ENCODE assay signal across 23 mouse cellular contexts in the genomic region with DNA sequence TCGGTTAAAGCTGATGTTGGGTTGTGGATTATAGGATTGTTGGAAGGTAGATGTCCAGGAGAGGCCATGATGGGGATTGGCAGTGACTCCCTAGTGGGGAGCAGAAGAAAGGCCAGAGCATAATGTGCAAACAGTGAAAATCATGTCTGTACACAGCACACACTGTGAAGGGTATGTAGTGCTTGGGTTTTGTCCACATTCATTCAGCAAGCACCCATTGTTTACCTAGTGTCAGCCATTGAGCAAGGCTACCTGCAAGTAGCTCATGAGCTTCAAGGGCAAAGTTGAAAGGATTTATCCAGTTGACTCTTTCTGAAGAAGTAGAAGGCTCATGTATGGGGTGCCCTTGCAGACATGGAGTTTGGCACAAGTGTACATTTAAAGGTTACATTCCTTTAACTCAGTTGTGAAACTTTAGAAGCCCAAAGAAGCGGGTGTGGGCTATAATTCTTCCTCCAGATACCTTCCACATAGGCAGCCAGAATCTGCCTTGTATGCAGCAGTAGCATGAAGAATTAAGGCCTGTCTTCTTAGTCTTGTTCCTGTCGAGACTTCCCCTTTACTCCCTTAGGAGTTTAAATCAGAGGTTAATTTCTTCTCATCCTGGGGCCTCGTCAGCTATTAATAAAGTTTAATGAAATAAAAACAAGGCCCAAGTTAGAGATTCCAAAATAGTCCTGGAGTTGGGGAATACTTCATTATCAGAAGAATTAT. TPM values are rescaled to one million over a fixed set of nuclear protein-coding genes. Genes with fewer than 3 reads are reported as not detected.
DNase-seq lines count a peak whose midpoint lies in the region; ATAC-seq and TF ChIP-seq lines count a peak whose summit lies in the region.
"Had no signal": no experiment of that assay in that cellular context is flagged by ENCODE, and none has a peak within 500 bp of the region (broad histone marks: within the 10 kb centered on the region; RNA-seq: fewer than 3 reads in every experiment).

No protein-coding gene starts in this region.

- H3K9me3 ChIP-seq in kidney, embryonic 15.5 days (replicated peaks): no peaks in the 10 kb centered on the region
- H3K9me3 ChIP-seq in lung, postnatal 0 days (ENCODE audit: low read length): no peaks in the 10 kb centered on the region
- H3K9me3 ChIP-seq in stomach, postnatal 0 days (ENCODE audit: control insufficient read depth, low read length): no peaks in the 10 kb centered on the region
- H3K9me3 ChIP-seq: embryonic facial prominence, embryonic 12.5 days; forebrain, embryonic 13.5 days; limb, embryonic 15.5 days; midbrain, embryonic 10.5 days had no signal

- TF ChIP-seq CTCF in lung, postnatal 0 days (IDR thresholded peaks at IDR 0.05): no peak
- no peak for TF ChIP-seq CTCF in stomach, postnatal 0 days (IDR thresholded peaks at IDR 0.05; ENCODE audit: low read depth)

- H3K4me3 ChIP-seq in kidney, embryonic 15.5 days (replicated peaks): no peak overlapping the region
- H3K4me3 ChIP-seq in lung, postnatal 0 days (ENCODE audit: low read depth, low read length): no peak overlapping the region
- no peak overlapping the region for H3K4me3 ChIP-seq in stomach, postnatal 0 days (ENCODE audit: low read depth, low read length)
- H3K4me3 ChIP-seq: embryonic facial prominence, embryonic 12.5 days; erythroblast, embryonic 14.5 days; forebrain, embryonic 13.5 days; limb, embryonic 15.5 days; midbrain, embryonic 10.5 days had no signal

- DNase-seq in heart, adult 11 months: peak; percentile 83
- DNase-seq in heart, postnatal 25 days (ENCODE audit: low spot score): no peak
- no peak for DNase-seq in kidney, postnatal 4 days
- DNase-seq in lung, postnatal 0 days (ENCODE audit: low spot score): peak; percentile 74
- no peak for DNase-seq in lung, postnatal 4 days
- no peak for DNase-seq in stomach, postnatal 0 days (ENCODE audit: low spot score)
- DNase-seq: adrenal gland, postnatal 10 days; right cerebral cortex, postnatal 4 days; thymus, postnatal 14 days had no signal

- peak; percentile 13; the same call in 1 of the 2 replicates for TF ChIP-seq EP300 in lung, postnatal 0 days (IDR thresholded peaks at IDR 0.05)
- no peak for TF ChIP-seq EP300 in stomach, postnatal 0 days (optimal IDR thresholded peaks at IDR 0.05)

- 0 out of 2 replicates have a peak overlapping the region, but pooled peaks have one; percentile 27 for H3K27ac ChIP-seq in kidney, embryonic 15.5 days
- 0 out of 2 replicates have a peak overlapping the region, but pooled peaks have one; percentile 15 for H3K27ac ChIP-seq in lung, postnatal 0 days (ENCODE audit: low read length)
- H3K27ac ChIP-seq in stomach, postnatal 0 days (replicated peaks): no peak overlapping the region
- H3K27ac ChIP-seq: embryonic facial prominence, embryonic 12.5 days; forebrain, embryonic 13.5 days; limb, embryonic 15.5 days; macrophage; midbrain, embryonic 10.5 days had no signal

- H3K27me3 ChIP-seq in kidney, embryonic 15.5 days: no peaks in the 10 kb centered on the region
- H3K27me3 ChIP-seq in lung, postnatal 0 days (replicated peaks; ENCODE audit: insufficient read depth, low read length): no peaks in the 10 kb centered on the region
- H3K27me3 ChIP-seq in stomach, postnatal 0 days (ENCODE audit: control insufficient read depth, insufficient read depth, low read length): no peaks in the 10 kb centered on the region
- H3K27me3 ChIP-seq: embryonic facial prominence, embryonic 12.5 days; forebrain, embryonic 13.5 days; limb, embryonic 15.5 days had no signal

- no peak for ATAC-seq in kidney, embryonic 15.5 days (replicated peaks; ENCODE audit: low FRiP score)
- ATAC-seq in lung, postnatal 0 days: peak; percentile 82
- ATAC-seq in stomach, postnatal 0 days (ENCODE audit: low FRiP score, low TSS enrichment): peak; percentile 64; the same call in 1 of the 2 replicates
- ATAC-seq: activated CD4-positive, CD25-positive, alpha-beta regulatory T cell, adult 4 months; CD4-positive, CD25-positive, alpha-beta regulatory T cell, adult 4 months; forebrain, embryonic 13.5 days; hindbrain, embryonic 16.5 days; intestine, postnatal 0 days had no signal

- H3K4me2 ChIP-seq in kidney, embryonic 15.5 days: no peak overlapping the region
- H3K4me2 ChIP-seq in lung, postnatal 0 days (replicated peaks; ENCODE audit: low read depth, low read length): no peak overlapping the region
- no peak overlapping the region for H3K4me2 ChIP-seq in stomach, postnatal 0 days (replicated peaks; ENCODE audit: low read depth)
- H3K4me2 ChIP-seq: embryonic facial prominence, embryonic 12.5 days; forebrain, embryonic 13.5 days; limb, embryonic 15.5 days had no signal

- 41% methylated on average over 4 of the region's 4 CpGs for WGBS in kidney, embryonic 15.5 days
- 68% methylated on average over 4 of the region's 4 CpGs for WGBS in lung, postnatal 0 days
- 60% methylated on average over 4 of the region's 4 CpGs for WGBS in stomach, postnatal 0 days

- H3K9ac ChIP-seq in kidney, embryonic 15.5 days: no peak overlapping the region
- H3K9ac ChIP-seq in lung, postnatal 0 days (replicated peaks; ENCODE audit: low read depth): no peak overlapping the region
- H3K9ac ChIP-seq in stomach, postnatal 0 days (ENCODE audit: low read length): no peak overlapping the region
- H3K9ac ChIP-seq: embryonic facial prominence, embryonic 12.5 days; forebrain, embryonic 13.5 days; limb, embryonic 15.5 days had no signal

- intact Hi-C loops in heart, postnatal 25 days (cut with DNase I): no loop called here

- H3K36me3 ChIP-seq in kidney, embryonic 15.5 days: no peaks in the 10 kb centered on the region; the same call in 1 of the 2 replicates
- no peaks in the 10 kb centered on the region for H3K36me3 ChIP-seq in lung, postnatal 0 days (ENCODE audit: insufficient read depth, low read length)
- H3K36me3 ChIP-seq in stomach, postnatal 0 days (ENCODE audit: control insufficient read depth, insufficient read depth, low read length): no peaks in the 10 kb centered on the region
- H3K36me3 ChIP-seq: embryonic facial prominence, embryonic 12.5 days; limb, embryonic 15.5 days; midbrain, embryonic 10.5 days had no signal

- H3K4me1 ChIP-seq in kidney, embryonic 15.5 days: peaks cover 17% of the 10 kb centered on the region
- H3K4me1 ChIP-seq in lung, postnatal 0 days (ENCODE audit: insufficient read depth, low read depth, low read length): peaks cover 7% of the 10 kb centered on the region; the same call in 1 of the 2 replicates
- H3K4me1 ChIP-seq in stomach, postnatal 0 days (replicated peaks; ENCODE audit: control insufficient read depth, insufficient read depth): no peaks in the 10 kb centered on the region

RNA-seq across cellular contexts. Expression of a gene that starts 31.9 kb away (rescaled TPM):
- not detected for total RNA-seq in heart, postnatal 25 days (2021)
- 0.51 and 0.59 TPM in 2 replicates for polyA plus RNA-seq in kidney, embryonic 15.5 days (2015; fragmentation: Nextera tagmentation; extraction: Ambion mirVana)
- 0.36 and 0.76 TPM in 2 replicates for polyA plus RNA-seq in lung, postnatal 0 days (2015; fragmentation: Nextera tagmentation; extraction: Ambion mirVana)
- 1.2 and 1.9 TPM in 2 replicates for polyA plus RNA-seq in stomach, postnatal 0 days (2015; fragmentation: Nextera tagmentation; extraction: Ambion mirVana)
- total RNA-seq: ES-E14; hematopoietic stem cell, adult 5-6 weeks; monocyte, adult 5-6 weeks had no signal
- polyA plus RNA-seq: activated CD4-positive, CD25-positive, alpha-beta regulatory T cell, adult 4 months; CD4-positive, CD25-positive, alpha-beta regulatory T cell, adult 4 months; erythroblast, embryonic 14.5 days; macrophage had no signal

RNA-seq across cellular contexts. Expression of a gene that starts 37.2 kb away (rescaled TPM):
- total RNA-seq in heart, postnatal 25 days (2021): 100 to 1,000 TPM; 134 to 149 TPM
- polyA plus RNA-seq in kidney, embryonic 15.5 days (2015; fragmentation: Nextera tagmentation; extraction: Ambion mirVana): 26.8 and 29.3 TPM in 2 replicates
- polyA plus RNA-seq in lung, postnatal 0 days (2015; fragmentation: Nextera tagmentation; extraction: Ambion mirVana): 40.5 and 45.4 TPM in 2 replicates
- 24.7 and 26.0 TPM in 2 replicates for polyA plus RNA-seq in stomach, postnatal 0 days (2015; fragmentation: Nextera tagmentation; extraction: Ambion mirVana)

Comparison
In these comparisons a context has a peak if more than half of its experiments do, and no peak if none do; other contexts are left out.
1. DNase-seq: peak in heart, adult 11 months (single experiment) and lung, postnatal 0 days (single experiment); none in heart, postnatal 25 days (single experiment), kidney, postnatal 4 days (0 of 2), lung, postnatal 4 days (0 of 2) and stomach, postnatal 0 days (single experiment).